Mouse (Mus musculus): Measurements from ENCODE around the gene Slc9a3. TPM values are rescaled to one million over a fixed set of nuclear protein-coding genes. Genes with fewer than 3 reads are reported as not detected.
A peak's percentile ranks its signal among the peaks of the same experiment; 100 is the strongest.

Gene Slc9a3
- total RNA-seq, 2 experiments from 2014 or later = 0.55 to 1.3 TPM

DNA sequence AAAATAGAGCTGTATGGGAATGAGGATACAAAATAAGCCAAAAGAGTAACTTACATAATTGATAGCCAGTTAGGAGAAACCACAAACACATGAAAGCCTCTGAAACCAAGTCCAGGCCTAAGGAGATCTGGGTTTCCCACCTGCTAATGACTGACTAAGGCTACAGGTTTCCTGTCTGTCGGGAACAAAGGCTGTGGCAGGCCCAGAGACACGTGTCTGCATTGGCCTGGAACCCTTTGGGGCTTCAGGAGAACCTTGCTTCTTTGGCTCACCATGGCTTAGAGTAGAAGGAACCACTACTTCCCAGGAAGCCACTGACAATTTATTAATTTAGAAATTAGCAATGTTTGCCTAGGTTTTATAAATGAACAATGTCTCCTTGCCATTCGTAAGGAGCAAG is 22.0 kb downstream of the Slc9a3 start:
- intact Hi-C loops (cut with DNase I; ENCODE audit: low total_unique reads) = no loop called here
- no peak for DNase-seq

DNA sequence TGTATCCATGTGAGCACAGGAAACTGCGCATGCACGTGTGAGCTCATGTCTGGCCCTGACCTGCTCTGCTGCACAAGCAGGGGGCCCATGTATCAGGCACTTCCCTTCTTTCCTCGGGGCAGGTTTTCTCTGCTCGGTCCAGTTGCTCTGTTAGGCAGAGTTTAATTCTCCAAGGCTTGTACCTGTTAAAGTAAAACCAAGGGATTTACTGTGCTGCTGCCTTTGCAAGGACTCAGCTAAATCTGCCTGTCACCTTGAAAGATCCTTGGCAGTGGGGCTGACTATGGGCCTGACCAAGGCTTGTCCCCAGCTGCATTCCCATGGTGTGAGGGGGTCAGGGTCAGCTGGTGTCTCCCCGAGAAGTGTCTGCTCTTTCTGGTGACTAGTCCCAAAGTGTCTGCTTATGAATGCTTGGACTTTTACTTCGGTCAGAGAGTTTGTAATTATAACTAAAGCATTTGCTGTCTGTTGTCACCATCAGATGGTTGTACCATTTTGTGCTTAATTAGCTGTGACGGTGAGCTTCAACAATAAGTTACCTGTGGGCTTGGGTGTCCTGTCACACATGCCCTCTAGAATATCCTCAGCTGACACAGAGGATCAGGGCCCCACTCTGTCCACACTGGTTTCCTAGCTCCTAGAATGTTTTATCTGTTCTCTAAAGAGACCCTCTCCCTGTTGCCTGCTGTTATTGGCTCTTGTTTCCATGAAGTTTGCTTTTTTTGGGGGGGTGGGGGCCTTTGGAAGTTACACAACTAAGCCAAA is 23.0 kb downstream of the Slc9a3 start:
- intact Hi-C loops (cut with DNase I; ENCODE audit: low total_unique reads) = no loop called here
- DNase-seq = no peak

DNA sequence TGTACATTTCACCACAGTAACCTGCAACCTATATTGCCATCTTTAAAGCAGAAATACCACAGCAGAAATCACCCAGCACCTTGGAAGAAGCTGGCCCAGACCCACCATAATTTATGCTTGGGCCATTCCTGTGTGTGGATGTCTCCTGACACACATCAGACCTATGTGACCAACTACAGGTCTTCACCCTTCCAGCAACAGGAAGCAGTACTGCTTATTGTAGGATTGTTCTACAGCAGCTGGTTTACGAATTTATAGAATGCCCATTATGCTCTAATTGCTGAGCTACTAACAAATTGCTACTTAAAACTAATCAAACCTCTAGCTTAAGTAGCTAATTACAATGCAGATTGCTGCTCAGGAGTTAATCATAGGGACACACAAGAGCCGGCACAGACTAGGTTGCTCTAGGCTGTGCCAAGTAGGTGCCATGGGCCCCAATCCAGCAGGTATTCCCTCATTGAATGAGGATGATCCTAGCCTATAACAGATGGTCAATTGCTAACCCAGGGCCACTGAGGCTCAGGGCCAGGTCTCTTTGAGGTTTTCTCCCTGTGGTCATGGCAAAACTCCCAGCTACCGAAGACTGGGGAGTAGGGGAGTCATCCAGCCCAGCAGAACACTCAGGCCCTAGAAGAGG is 24.8 kb downstream of the Slc9a3 start:
- intact Hi-C loops (cut with DNase I; ENCODE audit: low total_unique reads) = no loop called here
- DNase-seq = no peak

DNA sequence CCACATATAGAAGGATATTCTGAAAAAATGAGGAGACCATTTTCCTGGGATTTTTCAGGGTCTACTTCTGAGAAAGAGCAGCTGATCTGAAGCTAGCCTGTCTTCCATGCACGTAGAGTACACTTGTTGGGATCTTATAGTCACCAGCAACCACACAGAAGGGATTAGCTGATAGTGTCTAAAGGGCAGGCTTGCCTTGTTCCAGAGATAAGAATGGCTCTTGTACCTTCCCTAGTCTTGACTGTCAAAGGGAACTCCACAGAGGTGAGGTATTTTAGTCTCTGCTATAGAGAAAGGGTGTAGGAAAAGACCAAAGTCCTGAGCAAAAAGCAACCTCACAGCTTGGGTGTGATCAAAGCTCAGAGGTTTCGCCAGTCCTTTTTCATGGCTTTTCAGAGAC is 26.1 kb downstream of the Slc9a3 start:
- intact Hi-C loops (cut with DNase I; ENCODE audit: low total_unique reads) = no loop called here
- DNase-seq = no peak

DNA sequence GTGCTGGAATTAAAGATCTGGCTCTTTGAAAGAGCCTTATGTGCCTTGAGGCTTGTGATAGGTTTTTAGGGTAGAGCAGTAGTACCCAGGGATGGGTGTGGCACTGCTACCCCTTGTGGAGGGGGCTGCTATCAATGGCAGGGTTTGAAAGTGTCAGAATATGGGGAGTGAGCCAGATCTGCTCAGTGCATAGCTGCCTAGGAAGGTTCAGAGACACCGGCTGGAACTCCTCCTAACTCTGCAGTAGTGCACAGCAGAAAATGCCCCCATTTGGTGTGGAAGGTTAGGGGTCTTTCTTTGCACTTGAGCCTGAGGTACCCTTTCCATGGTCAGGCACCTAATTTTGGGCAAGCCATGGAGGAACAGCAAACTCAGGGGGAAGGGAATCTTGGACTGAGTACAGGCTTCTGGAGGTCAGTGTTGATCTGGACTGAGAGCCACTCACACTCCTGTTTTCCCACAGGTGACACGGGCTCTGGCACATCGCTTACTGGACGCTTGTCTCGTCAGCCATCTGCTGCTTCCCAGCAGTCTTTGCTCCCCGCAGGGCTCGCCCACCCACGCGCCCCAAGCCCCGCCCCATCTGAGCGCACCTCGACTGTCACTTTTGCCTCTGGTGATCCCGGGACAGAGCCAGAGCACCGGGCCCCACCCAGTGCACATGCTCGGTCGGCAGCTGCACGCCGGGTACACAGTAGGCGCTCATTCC is 45.2 kb downstream of the Slc9a3 start:
- peak; percentile 41 for DNase-seq
- intact Hi-C loops (cut with DNase I; ENCODE audit: low total_unique reads) = no loop called here

DNA sequence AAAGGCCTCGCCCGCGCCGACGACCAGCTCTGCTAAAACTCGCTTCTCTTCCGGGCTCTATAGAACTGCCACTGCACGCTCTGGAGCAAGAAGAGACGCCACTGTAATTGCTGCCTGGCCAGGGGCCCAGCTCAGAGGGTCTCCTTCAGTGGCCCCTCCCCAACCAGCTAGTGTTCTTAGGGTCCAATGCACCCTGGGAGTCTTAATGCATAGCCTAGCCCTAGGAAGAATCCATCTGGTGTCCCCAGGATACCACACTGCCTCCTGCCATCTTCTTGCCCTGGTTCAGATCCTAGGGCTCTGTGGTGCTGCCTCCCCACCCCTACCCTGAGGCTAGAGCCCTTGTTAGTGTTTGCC is 45.8 kb downstream of the Slc9a3 start:
- no peak for DNase-seq
- intact Hi-C loops (cut with DNase I; ENCODE audit: low total_unique reads) = no loop called here

DNA sequence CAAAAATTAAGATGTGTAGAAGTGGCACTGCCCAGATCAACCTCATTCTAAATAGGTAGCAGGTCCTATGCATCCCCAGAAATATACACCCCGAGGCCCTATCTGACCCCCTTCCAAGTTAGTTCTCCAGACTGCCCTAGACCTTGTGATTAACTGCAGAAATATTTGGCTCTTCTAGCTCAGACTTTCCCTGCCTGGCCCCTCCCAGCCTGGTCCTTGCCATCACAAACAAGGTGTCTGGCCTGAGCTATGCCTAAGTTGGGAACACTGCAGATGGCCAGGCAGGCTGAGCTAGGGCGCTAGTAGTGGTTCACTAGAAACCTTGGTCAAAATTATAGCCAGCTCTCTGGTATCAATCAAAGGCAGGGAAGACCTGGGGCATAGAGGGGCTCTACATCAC is 46.2 kb downstream of the Slc9a3 start:
- no peak for DNase-seq
- intact Hi-C loops (cut with DNase I; ENCODE audit: low total_unique reads) = no loop called here

DNA sequence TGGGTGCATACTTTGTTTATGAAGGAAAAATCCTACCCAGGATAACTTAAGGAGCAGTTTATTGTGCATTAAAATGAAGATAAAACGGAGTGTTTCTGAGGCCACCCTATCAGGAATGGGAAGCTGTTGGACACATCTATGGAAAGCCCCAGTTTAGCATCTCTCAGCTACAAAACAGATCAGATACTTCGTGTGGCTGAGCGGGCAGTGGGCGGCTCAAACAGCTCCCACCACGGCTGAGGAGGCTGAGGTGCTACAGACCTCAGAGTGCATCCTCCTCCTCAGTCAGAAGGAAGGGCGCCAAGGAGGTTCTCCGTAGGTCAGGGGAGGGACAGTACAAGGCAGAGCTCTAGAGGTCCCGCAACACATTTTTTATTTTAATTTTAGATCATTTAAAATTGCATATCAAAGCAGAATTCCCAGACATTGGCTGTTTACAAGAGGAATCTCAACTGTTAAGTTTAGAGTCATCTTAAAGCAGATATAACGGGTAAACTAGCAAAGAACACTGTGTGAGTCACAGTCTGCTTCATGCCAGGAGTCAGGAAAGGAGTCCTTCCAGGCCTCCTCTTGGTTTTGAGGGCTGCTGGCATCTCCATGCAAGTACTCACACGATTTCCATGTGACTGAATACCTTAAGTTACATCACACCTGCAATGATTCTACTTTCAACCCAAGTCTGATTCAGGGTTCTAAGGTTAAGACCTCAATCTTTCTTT is 48.3 kb downstream of the Slc9a3 start:
- DNase-seq = no peak
- intact Hi-C loops (cut with DNase I; ENCODE audit: low total_unique reads) = no loop called here

DNA sequence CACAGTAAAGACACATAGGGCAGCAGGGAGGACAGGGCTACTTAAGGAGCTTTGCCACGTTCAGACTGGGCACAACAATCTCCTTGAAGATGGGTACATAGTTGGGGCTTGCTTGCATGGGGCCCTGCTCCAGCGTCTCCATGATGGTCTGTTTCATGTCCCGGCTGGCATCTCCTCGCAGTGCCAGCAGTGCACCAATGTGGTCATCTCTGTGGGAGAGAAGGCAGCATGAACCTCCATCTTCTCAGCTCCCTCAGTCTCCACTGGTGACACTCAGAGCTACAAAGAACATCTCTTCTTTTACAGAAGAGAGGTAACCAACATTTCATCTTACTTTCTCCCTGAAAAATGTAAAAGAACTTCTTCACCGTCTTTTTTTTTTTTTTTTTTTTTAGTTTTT is 50.8 kb downstream of the Slc9a3 start:
- intact Hi-C loops (cut with DNase I; ENCODE audit: low total_unique reads) = no loop called here
- DNase-seq = no peak

DNA sequence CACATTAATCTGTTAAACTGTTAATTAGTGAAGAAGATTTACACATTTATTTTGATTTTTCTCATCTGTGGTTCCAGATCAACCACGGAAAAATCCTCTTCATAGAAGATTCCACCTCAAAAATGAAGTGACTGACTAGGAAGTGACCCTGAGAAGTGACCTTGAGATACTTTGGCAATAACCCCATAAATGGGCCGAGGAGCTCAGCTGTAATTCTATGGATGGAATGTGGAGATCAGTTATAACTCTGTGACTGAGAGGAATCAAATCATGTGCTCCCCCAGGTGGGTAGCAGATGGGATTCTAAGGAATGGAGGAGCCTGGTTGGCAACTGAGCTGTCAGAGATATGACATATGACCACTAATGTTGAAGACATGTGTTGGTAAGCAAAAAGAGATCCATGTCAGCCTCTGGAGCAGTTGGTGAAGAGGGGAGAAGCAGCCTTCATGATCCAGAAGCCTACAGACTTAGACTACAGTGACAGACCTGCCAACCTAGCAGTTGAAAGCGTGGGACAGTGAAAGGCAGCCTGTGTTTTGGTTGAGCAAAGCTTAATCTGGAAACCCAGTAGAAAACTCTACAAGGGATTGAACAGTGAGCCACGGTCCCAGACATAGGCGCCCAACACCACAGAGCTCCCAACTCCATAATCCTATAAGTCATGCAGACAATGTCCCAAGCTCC is 61.9 kb downstream of the Slc9a3 start:
- intact Hi-C loops (cut with DNase I; ENCODE audit: low total_unique reads) = no loop called here

DNA sequence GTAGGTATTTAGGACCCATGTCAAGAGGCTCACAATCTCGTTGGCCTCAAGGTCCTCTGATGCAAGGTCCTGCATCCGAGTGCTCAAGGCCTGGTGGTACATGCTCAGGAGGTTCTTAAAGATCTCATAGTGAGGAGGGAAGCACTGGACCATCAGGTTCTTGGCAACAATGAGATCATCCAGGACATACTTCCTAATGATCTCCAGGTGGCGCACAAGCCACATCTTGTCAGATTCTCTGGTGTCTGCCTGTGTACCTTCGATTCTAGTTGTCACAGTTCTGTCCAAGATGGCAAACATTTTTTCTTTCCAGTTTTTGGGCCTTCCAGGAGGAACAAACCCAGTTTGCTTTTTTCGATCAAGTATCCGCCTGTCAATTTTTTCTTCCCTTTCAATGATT is 71.4 kb downstream of the Slc9a3 start:
- DNase-seq = no peak
- intact Hi-C loops (cut with DNase I; ENCODE audit: low total_unique reads) = loop anchor here (5.0 kb wide), 1 partner anchor 110 kb away; no protein-coding TSS in a partner anchor

More for the DNA sequence above, 61.9 kb downstream of the Slc9a3 start:
- no peak for DNase-seq

DNA sequence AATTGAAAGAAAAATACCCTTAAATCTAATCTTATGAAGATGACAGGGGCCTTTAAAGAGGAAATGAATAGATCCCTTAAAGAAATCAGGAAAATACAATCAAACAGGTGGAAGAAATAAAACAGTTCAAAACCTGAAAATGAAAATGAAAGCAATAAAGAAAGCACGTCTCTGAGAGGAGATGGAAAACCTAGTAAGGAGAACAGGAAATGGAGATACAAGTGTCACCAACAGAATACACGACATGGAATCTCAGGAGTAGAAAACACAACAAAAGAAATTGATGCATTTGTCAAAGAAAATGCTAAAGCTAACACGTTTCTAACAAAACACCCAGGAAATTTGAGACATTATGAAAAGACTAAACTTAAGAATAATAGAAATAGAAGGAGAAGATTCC is 75.2 kb downstream of the Slc9a3 start:
- DNase-seq = no peak
- intact Hi-C loops (cut with DNase I; ENCODE audit: low total_unique reads) = no loop called here

DNA sequence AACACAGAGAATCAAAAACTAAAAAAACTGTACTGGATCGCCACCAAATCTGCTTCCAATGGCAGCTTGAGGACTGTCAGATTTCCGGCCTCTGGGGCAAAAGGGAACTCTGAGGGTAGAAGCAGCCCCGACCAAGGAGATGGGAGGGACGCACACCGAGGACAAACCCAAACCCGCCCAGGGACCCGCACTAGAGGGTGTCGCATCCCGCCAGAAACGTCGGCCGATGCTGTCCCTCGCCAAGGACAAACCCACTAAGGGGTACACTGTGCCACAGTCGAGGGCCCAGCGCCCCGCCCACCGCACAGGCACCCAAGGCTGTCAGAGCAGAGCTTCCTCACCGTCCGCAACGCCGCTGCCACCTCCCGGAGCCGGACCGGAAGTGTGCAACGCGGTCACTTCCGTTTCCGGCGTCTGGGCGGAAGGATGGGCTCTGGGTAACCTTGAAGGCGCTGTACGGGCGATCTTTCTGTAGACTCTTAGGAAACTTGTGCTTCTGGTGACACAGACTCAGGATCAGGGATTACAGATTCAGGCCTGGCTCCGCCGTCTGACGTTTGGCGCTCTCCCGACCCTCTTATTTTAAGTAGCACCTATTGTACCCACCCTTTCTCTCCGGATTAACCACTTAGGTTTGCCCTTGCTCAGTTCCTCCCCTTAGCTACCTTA is 87.2 kb downstream of the Slc9a3 start, which contains the start of gene Exoc3:
Gene Exoc3, minus strand, starts transcription at position 416 of the 669 bp plus-strand sequence.
- peak; percentile 91 for DNase-seq
- intact Hi-C loops (cut with DNase I; ENCODE audit: low total_unique reads) = no loop called here

DNA sequence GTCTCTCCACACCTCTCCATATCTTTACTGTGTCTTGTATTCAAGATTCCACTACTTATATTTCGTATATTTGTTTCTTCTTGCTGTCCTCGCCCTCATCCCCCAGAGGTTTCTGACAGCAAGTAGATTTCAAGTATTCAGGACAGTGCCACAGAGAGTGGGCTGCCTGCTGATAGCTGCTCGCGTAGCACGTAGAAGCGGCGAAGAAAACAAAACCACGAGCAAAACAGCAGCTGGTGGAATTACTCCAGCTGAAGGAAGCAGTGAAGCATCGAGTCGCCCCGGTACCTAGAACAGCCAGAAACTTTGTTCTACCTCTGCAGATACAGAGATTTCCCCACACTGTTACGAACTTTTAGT is 87.7 kb downstream of the Slc9a3 start:
- intact Hi-C loops (cut with DNase I; ENCODE audit: low total_unique reads) = no loop called here
- DNase-seq = no peak

DNA sequence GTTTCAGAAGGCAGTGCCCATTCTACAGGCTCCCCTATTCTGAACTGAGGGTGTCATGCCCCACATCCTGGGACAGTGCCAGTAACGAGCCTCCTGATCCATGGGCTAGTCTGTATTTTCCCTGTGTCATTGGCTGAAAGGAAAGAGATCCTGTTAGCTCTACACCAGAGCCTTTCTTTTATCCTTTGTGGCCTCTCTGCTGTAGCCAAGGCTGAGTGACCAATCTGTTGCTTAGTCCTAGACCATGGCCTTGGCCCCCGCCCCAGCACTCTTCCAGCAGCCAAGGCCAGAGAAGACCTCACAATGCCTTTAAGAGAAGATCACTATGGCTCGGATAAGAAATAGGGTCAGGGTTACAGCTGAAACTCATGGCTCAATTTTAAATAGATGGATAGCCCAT is 97.2 kb downstream of the Slc9a3 start:
- intact Hi-C loops (cut with DNase I; ENCODE audit: low total_unique reads) = no loop called here

More for the DNA sequence above, 97.2 kb downstream of the Slc9a3 start:
- DNase-seq = no peak
